Mouse (Mus musculus): ENCODE measurements around the gene Hsd17b14. TPM values are rescaled to one million over a fixed set of nuclear protein-coding genes. Genes with fewer than 3 reads are reported as not detected.

Hsd17b14 gene
- polyA plus RNA-seq, 1 experiment from 2014 or later, result 0.10 TPM

GRCm38 (mm10) chr7:45544525-45544924 lies 10.2 kb upstream of the Hsd17b14 start:
- Histone ChIP-seq H3K27ac (ENCODE audit: low read depth, low read length) (no peak overlapping the region), H3K4me1 (ENCODE audit: control insufficient read depth, insufficient read depth, low read length) (no peaks in the 10 kb centered on the region), H3K9me3 (ENCODE audit: control insufficient read depth, low read length) (no peaks in the 10 kb centered on the region), H3K4me2 (no peak overlapping the region), H3K27me3 (ENCODE audit: control insufficient read depth, insufficient read depth, low read length) (no peaks in the 10 kb centered on the region), H3K4me3 (ENCODE audit: low read depth, low read length) (no peak overlapping the region), H3K36me3 (ENCODE audit: control insufficient read depth, insufficient read depth, low read length) (no peaks in the 10 kb centered on the region), H3K9ac (ENCODE audit: low read length) (no peak overlapping the region)
- 87% methylated on average over 1 of the region's 1 CpGs for WGBS
- DNase-seq (ENCODE audit: low spot score, missing footprints), result no peak
- ATAC-seq (ENCODE audit: low FRiP score), result no peak

GRCm38 (mm10) chr7:45549641-45550436 lies 4.9 kb upstream of the Hsd17b14 start:
- 87% methylated on average over 16 of the region's 16 CpGs for WGBS
- no peak overlapping the region for H3K9ac ChIP-seq (ENCODE audit: low read length)

GRCm38 (mm10) chr7:45550821-45551511 lies 3.7 kb upstream of the Hsd17b14 start:
- H3K27me3 ChIP-seq (ENCODE audit: control insufficient read depth, insufficient read depth, low read length), result no peaks in the 10 kb centered on the region
- DNase-seq (ENCODE audit: low spot score, missing footprints) (no peak), ATAC-seq (ENCODE audit: low FRiP score) (no peak)
- H3K9ac ChIP-seq (ENCODE audit: low read length), result no peak overlapping the region
- no peaks in the 10 kb centered on the region for H3K36me3 ChIP-seq (ENCODE audit: control insufficient read depth, insufficient read depth, low read length)
- 83% methylated on average over 11 of the region's 11 CpGs for WGBS
- H3K9me3 ChIP-seq (ENCODE audit: control insufficient read depth, low read length), result no peaks in the 10 kb centered on the region
- no peak overlapping the region for H3K27ac ChIP-seq (ENCODE audit: low read depth, low read length)
- no peaks in the 10 kb centered on the region for H3K4me1 ChIP-seq (ENCODE audit: control insufficient read depth, insufficient read depth, low read length)
- H3K4me2 ChIP-seq, result no peak overlapping the region
- H3K4me3 ChIP-seq (ENCODE audit: low read depth, low read length), result no peak overlapping the region

More at GRCm38 (mm10) chr7:45549641-45550436, 4.9 kb upstream of the Hsd17b14 start:
- H3K9me3 ChIP-seq (ENCODE audit: control insufficient read depth, low read length), result no peaks in the 10 kb centered on the region
- no peaks in the 10 kb centered on the region for H3K27me3 ChIP-seq (ENCODE audit: control insufficient read depth, insufficient read depth, low read length)
- H3K4me1 ChIP-seq (ENCODE audit: control insufficient read depth, insufficient read depth, low read length), result no peaks in the 10 kb centered on the region
- no peaks in the 10 kb centered on the region for H3K36me3 ChIP-seq (ENCODE audit: control insufficient read depth, insufficient read depth, low read length)
- H3K27ac ChIP-seq (ENCODE audit: low read depth, low read length), result no peak overlapping the region
- no peak for DNase-seq (ENCODE audit: low spot score, missing footprints)
- H3K4me3 ChIP-seq (ENCODE audit: low read depth, low read length), result no peak overlapping the region
- no peak for ATAC-seq (ENCODE audit: low FRiP score)
- no peak overlapping the region for H3K4me2 ChIP-seq

- WGBS, result 90% methylated on average over 8 of the region's 8 CpGs
- no peak overlapping the region for H3K4me3 ChIP-seq (ENCODE audit: low read depth, low read length)
- no peaks in the 10 kb centered on the region for H3K27me3 ChIP-seq (ENCODE audit: control insufficient read depth, insufficient read depth, low read length)
- no peak overlapping the region for H3K4me2 ChIP-seq
- DNase-seq (ENCODE audit: low spot score, missing footprints) (no peak), ATAC-seq (ENCODE audit: low FRiP score) (no peak)
- no peaks in the 10 kb centered on the region for H3K36me3 ChIP-seq (ENCODE audit: control insufficient read depth, insufficient read depth, low read length)
- H3K9me3 ChIP-seq (ENCODE audit: control insufficient read depth, low read length), result no peaks in the 10 kb centered on the region
- H3K27ac ChIP-seq (ENCODE audit: low read depth, low read length), result no peak overlapping the region
- no peak overlapping the region for H3K9ac ChIP-seq (ENCODE audit: low read length)
- no peaks in the 10 kb centered on the region for H3K4me1 ChIP-seq (ENCODE audit: control insufficient read depth, insufficient read depth, low read length)
Measured at GRCm38 (mm10) chr7:45551512-45551883, 3.2 kb upstream of the Hsd17b14 start.

DNA sequence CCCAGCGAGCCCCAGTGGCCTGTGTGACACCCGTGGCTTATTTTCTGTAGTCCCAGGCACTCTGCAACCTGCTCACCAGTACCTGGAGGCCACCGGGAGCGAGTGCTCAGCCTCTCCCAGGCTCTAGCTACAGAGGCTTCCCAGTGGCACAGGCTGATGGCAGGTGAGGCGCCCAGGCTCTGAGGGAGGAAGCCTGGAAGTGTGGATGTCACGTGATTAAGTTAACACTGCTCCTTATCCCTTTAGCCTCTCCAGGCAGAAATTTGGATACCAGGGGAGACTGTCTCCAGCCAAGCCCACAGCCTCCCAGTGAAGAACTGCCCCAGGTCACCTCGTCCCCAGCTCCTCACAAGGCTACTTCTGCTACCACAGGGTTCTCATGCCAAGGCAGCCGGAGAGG lies 1.2 kb upstream of the Hsd17b14 start:
- H3K4me2 ChIP-seq, result no peak overlapping the region
- H3K9me3 ChIP-seq (ENCODE audit: control insufficient read depth, low read length), result no peaks in the 10 kb centered on the region
- no peaks in the 10 kb centered on the region for H3K36me3 ChIP-seq (ENCODE audit: control insufficient read depth, insufficient read depth, low read length)
- ATAC-seq (ENCODE audit: low FRiP score) (no peak), DNase-seq (ENCODE audit: low spot score, missing footprints) (no peak)
- WGBS, result 71% methylated on average over 8 of the region's 8 CpGs
- H3K4me3 ChIP-seq (ENCODE audit: low read depth, low read length), result no peak overlapping the region
- no peak overlapping the region for H3K9ac ChIP-seq (ENCODE audit: low read length)
- no peaks in the 10 kb centered on the region for H3K27me3 ChIP-seq (ENCODE audit: control insufficient read depth, insufficient read depth, low read length)
- H3K27ac ChIP-seq (ENCODE audit: low read depth, low read length), result no peak overlapping the region
- H3K4me1 ChIP-seq (ENCODE audit: control insufficient read depth, insufficient read depth, low read length), result no peaks in the 10 kb centered on the region

DNA sequence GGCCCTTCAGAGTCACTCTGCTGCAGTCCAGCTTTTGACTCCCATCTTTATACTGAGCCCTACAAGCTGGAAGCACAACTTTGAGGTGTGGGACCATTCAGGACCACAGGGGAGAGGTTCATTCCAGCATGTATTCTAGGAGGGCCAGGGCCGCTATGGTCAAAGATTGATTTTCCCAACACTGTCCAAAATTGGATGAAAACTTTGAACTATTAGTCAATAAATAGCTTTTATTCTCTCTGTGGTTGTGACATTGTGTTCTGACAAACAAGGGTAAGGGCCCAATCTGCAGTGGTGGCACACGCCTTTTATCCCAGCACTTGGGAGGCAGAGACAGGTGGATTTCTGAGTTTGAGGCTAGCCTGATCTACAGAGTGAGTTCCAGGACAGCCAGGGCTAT lies 703 bp upstream of the Hsd17b14 start:
- no peaks in the 10 kb centered on the region for H3K27me3 ChIP-seq (ENCODE audit: control insufficient read depth, insufficient read depth, low read length)
- H3K4me3 ChIP-seq (ENCODE audit: low read depth, low read length), result no peak overlapping the region
- no peak overlapping the region for H3K27ac ChIP-seq (ENCODE audit: low read depth, low read length)
- H3K9ac ChIP-seq (ENCODE audit: low read length), result no peak overlapping the region
- H3K4me1 ChIP-seq (ENCODE audit: control insufficient read depth, insufficient read depth, low read length), result no peaks in the 10 kb centered on the region
- H3K9me3 ChIP-seq (ENCODE audit: control insufficient read depth, low read length), result no peaks in the 10 kb centered on the region
- WGBS, result 91% methylated on average over 2 of the region's 2 CpGs
- DNase-seq (ENCODE audit: low spot score, missing footprints) (no peak), ATAC-seq (ENCODE audit: low FRiP score) (no peak)
- no peak overlapping the region for H3K4me2 ChIP-seq
- no peaks in the 10 kb centered on the region for H3K36me3 ChIP-seq (ENCODE audit: control insufficient read depth, insufficient read depth, low read length)

GRCm38 (mm10) chr7:45555787-45556186 lies 1.1 kb downstream of the Hsd17b14 start:
- Histone ChIP-seq H3K4me2 (no peak overlapping the region), H3K4me3 (ENCODE audit: low read depth, low read length) (no peak overlapping the region), H3K9me3 (ENCODE audit: control insufficient read depth, low read length) (no peaks in the 10 kb centered on the region), H3K27me3 (ENCODE audit: control insufficient read depth, insufficient read depth, low read length) (no peaks in the 10 kb centered on the region), H3K36me3 (ENCODE audit: control insufficient read depth, insufficient read depth, low read length) (no peaks in the 10 kb centered on the region), H3K4me1 (ENCODE audit: control insufficient read depth, insufficient read depth, low read length) (no peaks in the 10 kb centered on the region), H3K9ac (ENCODE audit: low read length) (no peak overlapping the region), H3K27ac (ENCODE audit: low read depth, low read length) (no peak overlapping the region)
- ATAC-seq (ENCODE audit: low FRiP score) (no peak), DNase-seq (ENCODE audit: low spot score, missing footprints) (peak; percentile 97)
- whole genome bisulfite sequencing, result 31% methylated on average over 8 of the region's 8 CpGs

GRCm38 (mm10) chr7:45558907-45559306 lies 4.2 kb downstream of the Hsd17b14 start:
- ATAC-seq (ENCODE audit: low FRiP score) (no peak), DNase-seq (ENCODE audit: low spot score, missing footprints) (no peak)
- H3K9me3 ChIP-seq (ENCODE audit: control insufficient read depth, low read length), result no peaks in the 10 kb centered on the region
- 73% methylated on average over 6 of the region's 6 CpGs for WGBS
- no peaks in the 10 kb centered on the region; the same call in 1 of the 2 replicates for H3K4me1 ChIP-seq (ENCODE audit: control insufficient read depth, insufficient read depth, low read length)
- no peak overlapping the region for H3K9ac ChIP-seq (ENCODE audit: low read length)
- no peaks in the 10 kb centered on the region for H3K36me3 ChIP-seq (ENCODE audit: control insufficient read depth, insufficient read depth, low read length)
- no peaks in the 10 kb centered on the region for H3K27me3 ChIP-seq (ENCODE audit: control insufficient read depth, insufficient read depth, low read length)
- no peak overlapping the region for H3K4me2 ChIP-seq
- H3K27ac ChIP-seq (ENCODE audit: low read depth, low read length), result no peak overlapping the region
- H3K4me3 ChIP-seq (ENCODE audit: low read depth, low read length), result no peak overlapping the region

- no peak overlapping the region for H3K27ac ChIP-seq (ENCODE audit: low read depth, low read length)
- no peak for DNase-seq (ENCODE audit: low spot score, missing footprints)
- H3K9ac ChIP-seq (ENCODE audit: low read length), result no peak overlapping the region
- no peaks in the 10 kb centered on the region for H3K9me3 ChIP-seq (ENCODE audit: control insufficient read depth, low read length)
- H3K36me3 ChIP-seq (ENCODE audit: control insufficient read depth, insufficient read depth, low read length), result no peaks in the 10 kb centered on the region
- no peak overlapping the region for H3K4me3 ChIP-seq (ENCODE audit: low read depth, low read length)
- H3K27me3 ChIP-seq (ENCODE audit: control insufficient read depth, insufficient read depth, low read length), result no peaks in the 10 kb centered on the region
- ATAC-seq (ENCODE audit: low FRiP score), result no peak
- WGBS, result 84% methylated on average over 7 of the region's 7 CpGs
- H3K4me1 ChIP-seq (ENCODE audit: control insufficient read depth, insufficient read depth, low read length), result no peaks in the 10 kb centered on the region; the same call in 1 of the 2 replicates
- no peak overlapping the region for H3K4me2 ChIP-seq
Measured at GRCm38 (mm10) chr7:45560241-45560640, 5.5 kb downstream of the Hsd17b14 start.
